ENCODE assay signal across 9 mouse cellular contexts in genomic region chr4:57660470-57660869, GRCm38 (mm10). TPM values are rescaled to one million over a fixed set of nuclear protein-coding genes. Genes with fewer than 3 reads are reported as not detected.
DNase-seq lines count a peak whose midpoint lies in the region; ATAC-seq and TF ChIP-seq lines count a peak whose summit lies in the region.
"Had no signal": no experiment of that assay in that cellular context is flagged by ENCODE, and none has a peak within 500 bp of the region (broad histone marks: within the 10 kb centered on the region; RNA-seq: fewer than 3 reads in every experiment).

No protein-coding gene starts in this region.

- no peak for TF ChIP-seq POLR2A in cerebellum, adult 2 months (IDR thresholded peaks at IDR 0.05; ENCODE audit: borderline replicate concordance, insufficient read depth, low read length)

- H3K4me2 ChIP-seq in forebrain, embryonic 15.5 days (replicated peaks) = no peak overlapping the region
- H3K4me2 ChIP-seq in midbrain, embryonic 15.5 days = no peak overlapping the region
- no peak overlapping the region for H3K4me2 ChIP-seq in kidney, embryonic 16.5 days (replicated peaks; ENCODE audit: low read depth, low read length)
- H3K4me2 ChIP-seq: limb, embryonic 15.5 days had no signal

- TF ChIP-seq CTCF in cerebellum, adult 2 months (IDR thresholded peaks at IDR 0.05; ENCODE audit: borderline replicate concordance, insufficient read depth, low read depth, low read length) = no peak

- no peaks in the 10 kb centered on the region for H3K36me3 ChIP-seq in forebrain, embryonic 15.5 days
- H3K36me3 ChIP-seq in midbrain, embryonic 15.5 days (replicated peaks) = no peaks in the 10 kb centered on the region
- no peaks in the 10 kb centered on the region for H3K36me3 ChIP-seq in kidney, embryonic 16.5 days (ENCODE audit: insufficient read depth, low read length)

- no peak overlapping the region for H3K9ac ChIP-seq in forebrain, embryonic 15.5 days (replicated peaks)
- H3K9ac ChIP-seq in midbrain, embryonic 15.5 days = no peak overlapping the region
- H3K9ac ChIP-seq in kidney, embryonic 16.5 days (replicated peaks; ENCODE audit: low read length) = no peak overlapping the region
- H3K9ac ChIP-seq: limb, embryonic 15.5 days had no signal

- peak overlapping the region; percentile 61; the same call in 1 of the 2 replicates for H3K27ac ChIP-seq in cerebellum, adult 2 months (ENCODE audit: insufficient read depth, low read length)
- peak overlapping the region; percentile 44; the same call in 1 of the 2 replicates for H3K27ac ChIP-seq in forebrain, embryonic 15.5 days (replicated peaks)
- H3K27ac ChIP-seq in midbrain, embryonic 15.5 days = peak overlapping the region; percentile 58
- no peak overlapping the region for H3K27ac ChIP-seq in kidney, embryonic 16.5 days (ENCODE audit: low read length)
- H3K27ac ChIP-seq: limb, embryonic 15.5 days had no signal

- peak; percentile 68 for ATAC-seq in cerebellum, adult (ENCODE audit: insufficient number of reproducible peaks, low FRiP score, low TSS enrichment)
- ATAC-seq in forebrain, embryonic 15.5 days (replicated peaks) = peak; percentile 75
- peak; percentile 88 for ATAC-seq in midbrain, embryonic 15.5 days (replicated peaks)
- no peak for ATAC-seq in megakaryocyte-erythroid progenitor cell, adult 5-6 weeks (replicated peaks; ENCODE audit: low FRiP score, low TSS enrichment, poor library complexity, severe bottlenecking)
- no peak; the same call in 1 of the 2 replicates for ATAC-seq in kidney, embryonic 16.5 days (ENCODE audit: low FRiP score, low TSS enrichment)

- WGBS in cerebellum, adult 2 months = 5% methylated on average over 4 of the region's 4 CpGs
- WGBS in forebrain, embryonic 15.5 days = 13% methylated on average over 4 of the region's 4 CpGs
- 10% methylated on average over 4 of the region's 4 CpGs for WGBS in midbrain, embryonic 15.5 days
- 31% methylated on average over 4 of the region's 4 CpGs for WGBS in kidney, embryonic 16.5 days

- DNase-seq in cerebellum, postnatal 4 days (ENCODE audit: low spot score in 2 of 2) = no peak
- DNase-seq in cerebellum, adult 2 months = peak; percentile 64 to 78
- no peak for DNase-seq in urinary bladder, postnatal 14 days (ENCODE audit: low spot score)

- H3K9me3 ChIP-seq in forebrain, embryonic 15.5 days = no peaks in the 10 kb centered on the region
- no peaks in the 10 kb centered on the region for H3K9me3 ChIP-seq in midbrain, embryonic 15.5 days
- no peaks in the 10 kb centered on the region for H3K9me3 ChIP-seq in kidney, embryonic 16.5 days (ENCODE audit: low read length)
- H3K9me3 ChIP-seq: limb, embryonic 15.5 days had no signal

- no peaks in the 10 kb centered on the region for H3K27me3 ChIP-seq in cerebellum, adult 2 months (ENCODE audit: control insufficient read depth, insufficient read depth, low read length)
- H3K27me3 ChIP-seq in forebrain, embryonic 15.5 days = no peaks in the 10 kb centered on the region
- H3K27me3 ChIP-seq in midbrain, embryonic 15.5 days (replicated peaks) = no peaks in the 10 kb centered on the region
- no peaks in the 10 kb centered on the region for H3K27me3 ChIP-seq in kidney, embryonic 16.5 days (ENCODE audit: insufficient read depth, low read length)
- H3K27me3 ChIP-seq: limb, embryonic 15.5 days had no signal

- H3K4me1 ChIP-seq in cerebellum, adult 2 months (ENCODE audit: control insufficient read depth, insufficient read depth, low read length) = peaks cover 14% of the 10 kb centered on the region
- H3K4me1 ChIP-seq in forebrain, embryonic 15.5 days = peaks cover 11% of the 10 kb centered on the region
- H3K4me1 ChIP-seq in midbrain, embryonic 15.5 days = peaks cover 14% of the 10 kb centered on the region
- H3K4me1 ChIP-seq in kidney, embryonic 16.5 days (ENCODE audit: insufficient read depth, low read length) = no peaks in the 10 kb centered on the region
- H3K4me1 ChIP-seq: limb, embryonic 15.5 days had no signal

- H3K4me3 ChIP-seq in cerebellum, adult 2 months (replicated peaks; ENCODE audit: insufficient read depth, low read depth, low read length) = no peak overlapping the region
- H3K4me3 ChIP-seq in forebrain, embryonic 15.5 days = no peak overlapping the region
- no peak overlapping the region for H3K4me3 ChIP-seq in midbrain, embryonic 15.5 days
- H3K4me3 ChIP-seq in kidney, embryonic 16.5 days (ENCODE audit: low read length) = no peak overlapping the region
- H3K4me3 ChIP-seq: limb, embryonic 15.5 days had no signal

RNA-seq across cellular contexts. Expression of gene Akap2, which starts 57.0 kb away (rescaled TPM):
- polyA plus RNA-seq in cerebellum, adult 2 months (2012; rRNA removed) = 33.6 and 34.5 TPM in 2 replicates
- 6.1 and 6.5 TPM in 2 replicates for polyA plus RNA-seq in forebrain, embryonic 15.5 days (2015; fragmentation: Nextera tagmentation; extraction: Ambion mirVana)
- 9.8 and 10.2 TPM in 2 replicates for polyA plus RNA-seq in midbrain, embryonic 15.5 days (2015; fragmentation: Nextera tagmentation; extraction: Ambion mirVana)
- 0.25 TPM in 1 of 2 replicates, not detected in the other for total RNA-seq in megakaryocyte-erythroid progenitor cell, adult 5-6 weeks (2014; fragmentation: Nextera tagmentation)
- 0.04 and 0.42 TPM in 2 replicates for total RNA-seq in megakaryocyte-erythroid progenitor cell, adult 5-6 weeks (2017)
- polyA plus RNA-seq in kidney, embryonic 16.5 days (2015; fragmentation: Nextera tagmentation; extraction: Ambion mirVana) = 28.2 and 28.4 TPM in 2 replicates

Comparison
In these comparisons a context has a peak if more than half of its experiments do, and no peak if none do; other contexts are left out.
1. DNase-seq: peak in cerebellum, adult 2 months (2 of 2); none in cerebellum, postnatal 4 days (0 of 2) and urinary bladder, postnatal 14 days (single experiment).
2. ATAC-seq: peak in cerebellum, adult (single experiment), forebrain, embryonic 15.5 days (single experiment) and midbrain, embryonic 15.5 days (single experiment); none in megakaryocyte-erythroid progenitor cell, adult 5-6 weeks (single experiment) and kidney, embryonic 16.5 days (single experiment).